Mouse (Mus musculus) cerebellum, postnatal 4 days (tissue): ENCODE measurements at regions not wholly inside any gene's neighbourhood (a gene's known extent, or its start where the extent isn't known, plus 50 kb on each side); places are given as distances from the start of the nearest gene placed in this dataset.

Experiments used
- DNase-seq, 2 experiments: peaks; one replicate each; pipeline ENCODE4 v3.0.0; 2022; ENCODE audit warnings: low spot score in 2 of 2, mixed read lengths in 1 of 2

DNA sequence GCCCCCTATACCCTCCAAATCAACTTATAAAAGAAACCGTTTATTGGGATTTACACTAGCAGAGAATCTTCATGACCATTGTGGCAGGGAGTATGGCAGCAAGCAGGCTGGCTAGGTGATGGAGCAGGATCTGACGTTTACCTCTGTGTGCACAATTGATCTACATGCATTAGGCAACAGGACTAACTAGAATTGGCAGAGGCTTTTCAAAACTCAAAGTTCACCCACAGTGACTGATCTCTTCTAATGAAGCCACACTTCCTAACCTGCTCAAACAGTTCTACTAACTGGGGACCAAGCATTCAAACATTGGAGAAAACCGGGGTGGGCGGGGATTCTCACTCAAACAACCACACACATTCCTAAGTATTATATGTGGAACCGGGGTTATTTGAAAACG, 1382.9 kb upstream of the Tenm2 start:
- DNase-seq = no peak

DNA sequence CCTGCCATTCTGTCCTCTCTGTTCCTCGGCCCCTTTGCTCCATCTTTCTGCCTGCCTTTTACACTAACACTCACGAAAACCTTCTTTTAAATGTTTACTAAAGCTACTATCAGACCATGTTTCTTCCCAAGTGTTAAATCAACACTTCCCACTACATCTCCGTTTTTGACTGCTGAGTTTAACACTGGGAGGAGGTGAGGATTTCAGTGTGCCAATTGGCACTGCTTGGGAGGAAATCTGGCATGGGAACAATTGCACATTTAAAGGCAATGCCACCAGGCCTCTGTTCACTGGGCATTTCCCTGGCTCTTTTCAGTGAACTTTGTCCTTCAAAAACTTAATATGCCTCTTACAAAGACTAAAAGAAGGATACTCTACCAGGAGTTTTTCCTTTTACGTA, 1365.2 kb upstream of the Tenm2 start:
- peak in 1 of 2 experiments; percentile 4 for DNase-seq

GRCm38 (mm10) chr11:38568515-38568914, 1332.8 kb upstream of the Tenm2 start:
- no peak for DNase-seq

- DNase-seq = peak in 1 of 2 experiments; percentile 18
Observed at GRCm38 (mm10) chr11:38543893-38544292, 1308.1 kb upstream of the Tenm2 start.

GRCm38 (mm10) chr11:38540097-38540496, 1304.3 kb upstream of the Tenm2 start:
- DNase-seq = no peak

DNA sequence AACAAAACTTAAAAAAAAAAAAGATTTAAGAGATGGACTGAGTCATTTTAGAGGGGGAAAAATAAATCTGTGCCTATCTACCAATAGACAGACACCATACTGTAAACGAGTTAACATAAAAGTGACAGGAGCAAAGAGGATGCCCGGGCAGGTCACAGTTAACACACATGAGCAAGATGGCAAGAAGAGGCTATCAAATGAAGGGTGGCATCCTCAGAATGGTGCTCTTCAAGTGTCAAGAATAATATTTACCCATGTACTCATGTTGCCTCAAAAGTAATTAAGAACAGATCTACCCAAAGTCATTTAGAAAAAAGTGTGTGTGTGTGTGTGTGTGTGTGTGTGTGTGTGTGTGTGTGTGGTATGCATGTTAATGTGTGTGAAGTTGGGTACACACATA, 1296.5 kb upstream of the Tenm2 start:
- DNase-seq = no peak

DNA sequence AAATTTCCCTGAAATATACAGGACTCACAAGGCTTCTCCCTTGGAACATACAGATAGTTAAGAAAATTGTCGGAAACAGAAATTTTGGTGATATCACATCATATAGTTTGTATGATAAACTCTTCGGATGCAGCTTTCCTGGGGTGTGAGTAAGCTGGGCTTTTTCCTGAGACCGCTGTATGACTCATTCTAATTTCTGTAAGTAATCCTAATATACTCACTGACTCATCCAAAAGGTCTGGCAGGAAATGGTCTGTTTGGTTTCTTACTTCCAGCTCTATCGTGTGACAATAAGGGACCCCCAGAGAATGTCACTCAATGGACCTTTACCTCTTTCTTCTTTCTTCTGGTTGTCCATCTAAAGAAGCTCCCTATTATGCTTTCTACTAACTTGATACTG, 1273.9 kb upstream of the Tenm2 start:
- no peak for DNase-seq

GRCm38 (mm10) chr11:38464239-38464596, 1228.5 kb upstream of the Tenm2 start:
- no peak for DNase-seq

DNA sequence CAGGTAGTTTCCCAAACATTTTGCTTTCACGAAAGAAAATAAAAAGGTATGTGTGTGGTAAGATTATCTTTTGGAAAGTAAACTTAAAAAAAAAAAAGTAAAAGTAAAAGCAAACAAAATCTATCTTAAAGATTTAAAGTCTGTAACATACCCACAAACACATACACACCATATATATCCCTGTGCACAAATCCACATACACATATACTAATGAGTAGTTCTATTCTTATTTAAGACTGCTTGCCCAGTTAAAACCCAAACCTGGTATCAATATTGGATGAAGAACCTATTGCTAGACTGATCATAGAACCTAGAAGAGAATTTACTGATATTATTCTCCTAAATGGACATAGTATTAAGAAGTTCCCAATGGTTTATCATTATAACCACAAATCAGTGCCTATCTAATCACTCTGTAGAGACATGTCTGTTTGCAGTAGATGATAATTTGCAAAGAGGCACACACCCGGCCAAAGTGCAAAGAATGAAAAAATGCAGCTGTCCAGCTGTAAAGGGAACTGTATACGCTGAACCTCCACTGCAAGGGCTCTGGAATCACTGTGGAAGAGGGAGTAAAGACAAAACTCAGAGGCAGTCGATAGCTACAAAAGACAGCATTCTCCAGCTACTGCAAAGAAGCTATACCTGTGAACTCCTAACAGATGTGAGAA, 1227.9 kb upstream of the Tenm2 start:
- no peak for DNase-seq

- DNase-seq = no peak
Observed at GRCm38 (mm10) chr11:38443291-38443690, 1207.5 kb upstream of the Tenm2 start.

DNA sequence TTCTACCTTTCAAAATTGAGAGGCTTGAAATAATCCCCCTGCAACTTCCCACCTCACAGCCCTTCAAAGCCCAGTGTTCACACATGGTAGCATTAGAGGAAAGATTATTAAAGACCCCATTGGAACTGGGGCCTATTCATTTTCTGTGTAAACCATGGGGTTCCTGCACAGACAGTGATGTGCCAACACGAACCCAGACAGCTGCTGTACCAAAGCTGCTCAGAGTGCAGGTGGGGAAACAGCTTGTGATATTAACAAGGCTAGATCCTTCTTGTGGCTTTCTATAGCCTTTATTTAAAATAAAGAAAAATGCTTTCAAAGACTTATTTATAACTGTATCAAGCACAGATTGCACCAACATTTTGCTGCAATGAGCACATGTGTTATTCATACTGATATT, 1174.5 kb upstream of the Tenm2 start:
- DNase-seq = no peak

DNA sequence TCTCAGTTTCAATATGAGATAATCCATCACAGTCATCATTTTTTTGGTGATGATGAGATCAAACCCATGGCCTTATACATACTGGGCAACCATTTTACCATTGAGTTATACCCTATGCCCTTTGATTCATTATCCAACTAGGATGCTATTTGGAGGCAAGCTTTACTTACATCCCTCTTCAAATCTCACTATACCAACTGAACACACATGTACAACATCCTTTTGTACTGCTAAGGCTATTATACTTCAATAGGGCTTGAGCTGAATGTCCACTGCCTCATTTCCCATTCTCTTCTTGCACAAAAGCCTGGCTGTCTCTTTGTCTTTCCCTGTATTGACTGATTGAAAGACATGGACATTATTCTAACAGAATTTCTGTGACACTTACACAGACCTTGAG, 1162.0 kb upstream of the Tenm2 start:
- no peak for DNase-seq

GRCm38 (mm10) chr11:38386958-38387357, 1151.2 kb upstream of the Tenm2 start:
- no peak for DNase-seq

DNA sequence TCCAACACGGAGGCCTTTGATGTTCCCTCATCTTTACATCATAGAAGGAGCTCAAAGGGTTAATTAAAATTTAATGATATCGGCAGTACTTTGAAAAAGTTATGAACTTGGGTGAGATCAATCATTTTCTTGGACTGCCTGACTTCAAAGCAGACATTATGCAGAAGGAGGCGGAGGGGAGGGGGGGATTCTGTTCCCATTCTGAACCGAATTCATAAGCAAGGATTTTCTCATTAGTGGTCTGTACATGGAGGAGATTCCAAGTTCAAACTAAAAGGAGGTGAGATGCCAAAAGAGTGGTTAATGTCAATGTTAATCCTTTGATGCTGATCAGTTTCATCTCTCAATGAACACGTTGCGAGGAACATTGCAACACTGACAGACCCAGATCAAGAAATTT, 1110.7 kb upstream of the Tenm2 start:
- DNase-seq = no peak

- DNase-seq = no peak
Observed at GRCm38 (mm10) chr11:38335411-38335810, 1099.6 kb upstream of the Tenm2 start.

GRCm38 (mm10) chr11:38297693-38298092, 1061.9 kb upstream of the Tenm2 start:
- DNase-seq = no peak

- no peak for DNase-seq
Observed at GRCm38 (mm10) chr11:38291289-38291688, 1055.5 kb upstream of the Tenm2 start.

GRCm38 (mm10) chr11:38280961-38281360, 1045.2 kb upstream of the Tenm2 start:
- DNase-seq = no peak
